Mouse (Mus musculus): ENCODE results near the gene Eif2ak3.
"Not testable (repeated sequence)": the region's sequence is repeated elsewhere in the genome, so short reads cannot be mapped to it uniquely, and the experiment has no call there.

The Eif2ak3 gene

DNA sequence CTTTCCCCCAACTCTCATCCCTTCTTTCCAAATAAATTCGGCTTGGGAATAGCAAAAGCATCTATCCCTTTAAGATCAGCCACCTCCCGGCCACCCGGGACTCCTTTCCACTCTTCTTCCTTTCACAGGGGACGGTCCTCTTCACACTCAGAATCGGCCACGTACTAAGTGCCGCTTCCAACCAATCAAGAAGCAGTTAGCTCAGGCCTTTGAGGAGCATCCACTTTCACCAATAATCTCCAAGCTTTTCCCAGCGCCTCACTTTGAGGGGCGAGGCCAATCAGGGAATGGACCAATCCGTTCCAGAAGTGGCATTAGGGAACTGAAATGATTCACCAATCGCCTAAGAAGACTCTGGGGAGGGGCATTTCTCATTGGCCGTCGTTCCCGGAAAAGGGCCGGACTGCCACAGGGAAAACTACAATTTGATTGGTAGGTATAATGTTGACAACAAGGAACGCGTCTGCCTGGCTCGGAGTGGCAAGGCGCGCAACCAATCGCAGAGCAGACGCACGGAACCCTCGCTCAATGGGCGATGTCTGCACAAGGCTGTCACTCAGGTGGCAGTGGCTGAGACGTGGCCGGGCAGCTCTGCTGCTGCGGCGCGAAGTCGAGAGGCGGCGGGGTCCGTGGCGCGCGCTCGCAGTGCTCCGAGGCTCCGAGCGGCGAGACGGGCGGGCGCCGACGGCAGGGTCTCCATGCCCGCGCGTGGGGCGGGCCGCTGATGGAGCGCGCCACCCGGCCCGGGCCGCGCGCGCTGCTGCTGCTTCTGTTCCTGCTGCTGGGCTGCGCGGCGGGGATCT lies at the start of gene Eif2ak3:
TSS of gene Eif2ak3 (plus strand) at position 514 of the 803 bp plus-strand sequence.
- peak; percentile 100 for DNase-seq

DNA sequence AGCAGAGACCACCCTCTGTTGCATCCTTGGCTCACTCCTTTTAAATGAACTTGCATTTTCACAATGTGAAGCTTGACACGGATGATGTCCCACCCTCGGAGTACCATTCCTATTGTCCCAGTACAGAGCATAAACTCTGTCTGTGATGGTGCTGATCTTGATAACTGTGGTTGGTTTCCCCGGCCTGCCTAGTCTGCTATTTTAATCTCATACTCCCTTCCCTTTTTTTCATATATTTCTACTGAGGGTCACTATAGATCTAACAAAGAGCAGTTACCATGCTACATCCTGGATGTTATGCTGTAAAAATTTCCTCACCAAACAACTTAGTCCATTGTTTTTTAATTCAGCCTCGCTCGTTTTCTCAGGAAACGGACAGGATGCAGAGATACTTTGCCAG lies 47.4 kb upstream of the Eif2ak3 start:
- DNase-seq: no peak

DNA sequence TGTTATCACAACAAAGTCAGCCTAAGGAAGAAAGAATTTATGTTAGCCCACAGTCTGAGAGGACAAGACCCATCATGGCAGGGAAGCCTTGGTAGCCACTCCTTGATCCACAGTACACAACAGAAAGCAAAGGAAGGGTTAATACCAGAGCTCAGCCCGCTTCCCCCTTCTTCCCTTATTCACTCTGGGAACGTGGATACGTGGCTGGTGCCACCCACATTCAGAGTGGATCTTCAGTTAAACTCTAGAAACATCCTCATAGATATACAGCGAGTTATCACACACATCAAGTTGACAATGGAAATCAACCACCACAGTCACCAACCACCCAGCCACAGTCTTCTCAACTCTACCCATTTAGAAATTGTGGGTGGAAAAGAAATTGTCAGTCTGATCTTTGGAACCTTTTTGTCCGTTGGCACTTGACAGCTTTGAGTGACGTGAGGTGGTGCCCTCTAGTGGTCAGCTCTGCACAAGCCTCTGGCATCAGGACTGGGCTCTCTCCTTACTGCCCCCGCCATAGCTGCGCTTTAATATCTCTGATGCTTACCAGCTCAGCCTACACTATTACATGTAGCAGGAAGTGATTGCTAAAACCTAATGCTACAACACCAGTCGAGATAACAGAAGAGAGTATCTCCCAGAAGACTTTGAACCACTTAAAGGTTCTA lies 46.6 kb upstream of the Eif2ak3 start:
- peak; percentile 81 for DNase-seq

DNA sequence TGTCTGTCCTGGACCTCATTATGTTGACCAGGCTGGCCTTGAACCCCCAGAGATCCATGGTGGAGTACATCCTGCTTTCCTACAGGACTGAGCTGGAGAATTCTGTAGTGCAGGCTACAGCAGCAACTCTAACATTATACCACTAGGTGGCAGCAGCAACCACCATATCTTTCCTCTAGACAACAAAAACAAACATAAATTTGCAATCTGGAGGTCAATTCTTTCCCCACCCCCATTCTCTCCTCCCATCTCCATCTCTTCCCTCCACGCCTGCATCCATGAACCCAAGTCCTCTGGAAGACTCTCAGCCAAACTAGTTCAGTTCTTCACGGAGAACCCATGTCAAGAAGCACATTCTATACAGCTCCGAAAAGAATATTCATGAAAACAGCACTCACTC lies 39.7 kb upstream of the Eif2ak3 start:
- DNase-seq: peak; percentile 69

DNA sequence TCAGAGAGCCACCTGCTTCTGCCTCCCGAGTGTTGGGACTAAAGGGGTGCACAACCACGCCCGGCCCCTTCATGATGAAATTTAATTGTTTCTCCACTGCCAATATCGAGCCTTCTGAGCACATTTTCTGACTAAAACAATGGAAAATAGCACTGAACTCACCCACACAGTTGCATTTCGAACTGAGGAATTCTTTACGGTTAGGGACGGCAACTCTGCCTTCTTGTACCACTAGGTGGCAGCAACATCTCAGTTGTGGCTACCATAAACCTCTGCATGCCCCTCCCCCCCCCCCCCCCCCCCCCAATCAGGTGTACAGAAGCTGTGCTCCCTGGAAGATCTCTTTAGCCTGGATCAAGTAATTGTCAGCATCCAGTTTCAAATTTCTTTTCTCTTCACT lies 39.0 kb upstream of the Eif2ak3 start:
- DNase-seq: peak; percentile 82

DNA sequence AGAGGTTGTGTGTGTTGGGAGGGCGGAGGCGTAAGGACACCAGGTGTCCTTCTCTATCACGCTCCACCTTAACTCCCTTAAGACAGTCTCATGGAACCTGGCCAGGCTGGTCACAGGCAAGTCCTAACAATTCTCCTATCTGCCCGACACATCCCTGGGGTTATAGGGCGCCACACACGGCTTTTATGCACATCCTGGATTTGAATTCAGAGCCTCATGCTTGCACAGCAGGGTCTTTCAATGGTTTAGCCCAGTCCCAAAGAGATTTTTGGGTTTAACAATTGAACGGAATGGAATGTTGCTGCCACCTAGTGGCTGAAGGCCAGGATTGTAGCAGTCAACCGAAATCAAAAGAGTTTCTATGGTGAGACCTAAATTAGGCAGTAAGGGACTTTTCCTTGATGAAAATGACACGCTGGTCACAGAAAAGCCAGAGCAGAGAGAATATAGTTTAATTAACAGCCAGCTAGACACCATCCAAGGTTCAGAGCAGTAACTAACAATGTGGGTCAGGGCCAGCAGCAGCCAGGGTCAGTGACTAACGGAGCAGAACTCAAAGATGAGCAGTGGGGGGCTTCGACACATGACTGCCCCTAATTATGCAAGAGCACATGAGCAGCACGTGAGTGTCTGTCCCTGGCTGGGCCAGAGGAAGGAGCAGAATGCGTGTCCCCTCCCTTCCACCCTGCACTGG lies 38.3 kb upstream of the Eif2ak3 start:
- peak; percentile 84 for DNase-seq

DNA sequence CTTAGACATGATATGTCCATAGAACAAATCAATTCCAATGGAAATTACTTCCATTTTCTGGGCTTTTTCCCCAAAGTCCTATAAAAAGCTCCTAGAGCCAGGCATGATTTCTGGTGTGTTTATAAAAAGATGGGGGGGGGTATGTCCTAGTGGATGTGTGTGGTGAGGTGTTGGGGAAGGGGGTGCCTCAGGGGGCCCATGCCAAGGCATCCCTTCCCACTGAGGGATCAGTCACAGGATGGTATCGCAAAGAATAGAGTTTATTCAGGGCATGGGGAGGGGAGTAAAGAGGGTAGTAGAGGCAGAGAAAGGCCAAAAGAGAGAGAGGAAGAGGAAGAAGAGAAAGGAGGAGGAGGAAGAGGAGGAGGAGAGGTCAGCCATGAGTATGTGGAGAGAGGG lies 37.8 kb upstream of the Eif2ak3 start:
- DNase-seq: no peak

DNA sequence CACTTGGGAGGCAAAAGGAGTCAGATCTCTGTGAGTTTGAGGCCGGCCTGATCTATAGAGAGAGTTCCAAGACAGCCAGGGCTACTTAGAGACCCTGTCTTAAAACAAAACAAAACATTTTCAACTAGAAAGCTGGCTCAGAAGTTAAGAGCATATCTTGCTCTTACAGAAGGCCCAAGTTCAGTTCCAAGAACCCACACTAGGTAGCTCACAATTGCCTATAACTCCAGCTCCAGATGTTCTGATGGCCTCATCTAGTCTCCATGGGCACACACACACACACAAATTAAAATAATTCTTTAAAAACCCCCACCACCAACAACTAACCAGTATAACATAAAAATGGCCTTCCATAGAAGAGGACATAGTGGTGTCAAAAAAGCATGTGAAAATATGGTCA lies 33.8 kb upstream of the Eif2ak3 start:
- no peak for DNase-seq

DNA sequence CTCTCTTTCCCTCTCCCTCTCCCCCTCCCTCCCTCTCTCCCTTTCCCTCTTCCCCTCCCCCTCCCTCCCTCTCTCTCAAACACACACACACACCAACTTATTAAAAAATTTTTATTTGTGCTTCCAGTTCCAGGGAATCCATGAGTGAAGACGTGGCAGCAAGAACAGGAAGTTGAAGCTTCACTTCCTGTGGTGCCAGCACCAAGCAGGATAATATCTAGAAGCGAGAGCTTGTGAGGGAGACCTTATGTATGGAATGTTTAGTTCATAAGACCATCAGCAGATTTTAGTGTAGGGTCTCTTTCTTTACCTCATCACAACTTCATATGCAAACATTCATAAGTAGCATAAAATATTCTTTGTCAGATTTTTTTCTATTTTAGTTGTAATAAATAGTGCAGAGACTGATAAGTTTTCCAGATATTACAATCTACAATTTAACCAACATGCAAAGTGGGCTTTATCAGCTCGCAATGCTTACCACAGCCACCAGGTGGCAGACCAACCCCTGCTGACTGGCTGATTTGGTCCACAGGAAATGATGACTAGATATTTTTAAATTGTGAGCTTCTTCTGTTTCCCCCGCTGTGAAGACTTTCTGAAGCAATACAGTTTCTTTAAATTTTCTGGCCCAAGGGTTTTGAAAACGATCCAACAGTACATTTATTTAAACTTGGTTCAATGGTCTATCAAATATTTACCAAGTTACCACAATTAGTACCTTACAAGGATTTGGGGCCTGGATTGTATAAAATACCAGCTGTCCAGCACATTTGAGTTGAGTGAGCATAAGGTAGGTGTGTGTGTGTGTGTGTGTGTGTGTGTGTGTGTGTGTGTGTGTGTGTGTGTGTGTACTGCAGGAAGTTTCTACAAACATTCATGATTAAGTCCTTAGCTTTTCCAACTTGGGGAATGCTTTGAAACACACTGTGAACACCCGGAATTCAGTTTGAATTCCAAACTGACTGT lies 32.5 kb upstream of the Eif2ak3 start:
- peak; percentile 90 for DNase-seq

DNA sequence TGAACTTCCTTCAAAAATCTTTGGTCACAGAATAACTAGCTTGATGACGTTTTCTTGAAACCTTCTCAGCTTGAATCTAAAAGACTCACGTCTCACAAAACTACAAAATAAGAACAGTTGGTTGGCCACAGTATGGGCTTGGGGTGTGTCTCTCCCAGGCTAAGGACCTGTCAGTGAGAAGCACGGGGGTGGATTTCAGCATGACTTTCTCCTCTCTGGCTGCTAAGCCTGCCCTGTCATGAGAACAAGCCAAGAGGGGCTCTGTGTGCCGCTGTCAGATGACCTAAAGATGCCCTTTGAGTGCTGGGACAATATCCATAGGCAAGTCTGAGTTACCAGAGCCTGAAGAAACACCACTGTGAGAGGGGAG lies 31.8 kb upstream of the Eif2ak3 start:
- DNase-seq: peak; percentile 88

DNA sequence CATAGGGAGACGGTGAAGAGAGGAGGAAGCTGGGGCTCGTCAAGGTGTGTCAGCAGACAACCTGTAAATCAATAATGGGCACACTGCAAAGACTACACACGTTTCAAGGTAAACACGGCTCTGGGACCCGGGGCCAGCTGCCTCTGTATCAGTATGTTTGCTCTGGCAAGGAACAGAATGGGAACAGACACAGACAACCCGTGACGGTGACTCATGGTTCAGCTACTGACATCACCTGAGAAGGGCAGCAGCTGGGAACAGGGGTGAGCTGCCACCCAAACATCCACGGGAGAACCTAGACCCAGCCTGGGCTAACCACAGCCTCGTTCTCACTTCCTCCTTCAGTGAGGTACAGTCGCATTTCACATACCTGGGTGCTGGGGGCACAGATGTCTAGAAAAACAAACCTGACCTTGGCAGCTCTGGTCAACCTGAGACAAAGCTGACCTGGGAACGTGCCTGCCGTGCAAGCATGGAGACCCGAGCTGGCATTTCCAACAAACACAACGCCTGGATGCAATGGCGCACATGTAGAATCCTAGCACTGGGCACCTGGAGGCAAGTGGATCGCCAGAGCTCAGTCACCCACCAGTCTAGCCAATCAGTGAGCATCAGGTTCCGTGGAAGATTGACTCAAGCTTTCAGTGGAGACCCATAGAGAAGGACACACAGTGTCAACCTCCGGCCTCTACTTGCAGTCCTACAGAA lies 30.2 kb upstream of the Eif2ak3 start:
- DNase-seq: peak; percentile 72

DNA sequence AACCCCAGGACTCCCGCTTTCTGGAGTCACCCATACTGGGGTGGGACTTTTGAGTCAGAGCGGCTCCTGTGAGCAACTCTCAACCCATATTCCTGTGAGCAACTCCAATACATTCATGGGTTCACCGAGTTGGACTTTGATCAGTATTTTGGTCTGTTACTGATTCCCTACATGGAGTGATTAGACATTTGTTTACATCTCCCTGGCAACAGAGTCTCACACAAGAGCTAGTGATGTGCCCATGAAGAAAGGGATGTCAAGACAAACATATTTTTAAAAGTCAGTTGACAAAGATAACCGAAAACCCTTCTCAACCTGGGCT lies 29.7 kb upstream of the Eif2ak3 start:
- peak; percentile 88 for DNase-seq

DNA sequence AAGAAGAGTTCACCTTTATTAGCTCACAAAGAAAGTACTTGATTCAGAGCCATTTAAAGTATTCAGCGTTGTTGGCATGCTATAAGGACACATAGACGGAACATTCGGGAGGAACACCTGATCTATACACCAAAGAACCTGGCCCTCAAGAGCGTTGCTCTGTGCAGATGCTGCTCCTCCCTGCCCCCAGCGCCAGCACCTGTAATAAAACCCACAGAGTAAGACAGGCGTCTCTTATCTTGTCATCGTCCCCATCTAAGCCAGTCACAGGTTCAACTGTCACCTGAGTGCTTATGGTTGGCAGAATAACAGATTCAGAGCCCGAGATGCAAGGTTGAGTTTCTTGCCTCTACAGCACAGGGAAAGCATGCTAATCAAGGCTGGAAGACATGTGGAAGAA lies 28.8 kb upstream of the Eif2ak3 start:
- DNase-seq: no peak

DNA sequence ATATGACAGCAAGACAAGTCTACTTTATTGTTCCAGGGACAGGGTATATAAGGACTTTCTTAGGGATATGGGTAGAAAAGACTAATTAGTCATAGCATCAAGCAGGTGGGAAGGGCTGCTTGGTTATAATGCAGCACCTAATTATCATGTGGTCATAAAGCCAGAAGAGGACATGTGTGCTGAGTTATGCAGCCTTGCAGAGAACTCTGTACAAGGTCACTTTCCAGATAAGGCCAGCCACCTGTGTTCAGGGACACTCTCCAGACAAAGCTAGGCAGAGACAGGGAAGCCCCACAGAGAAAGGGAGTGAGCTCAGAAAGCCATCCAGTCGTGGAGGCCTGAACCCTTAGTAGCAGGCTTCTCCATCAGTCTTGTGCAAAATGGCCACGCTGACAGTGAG lies 22.7 kb upstream of the Eif2ak3 start:
- no peak for DNase-seq

DNA sequence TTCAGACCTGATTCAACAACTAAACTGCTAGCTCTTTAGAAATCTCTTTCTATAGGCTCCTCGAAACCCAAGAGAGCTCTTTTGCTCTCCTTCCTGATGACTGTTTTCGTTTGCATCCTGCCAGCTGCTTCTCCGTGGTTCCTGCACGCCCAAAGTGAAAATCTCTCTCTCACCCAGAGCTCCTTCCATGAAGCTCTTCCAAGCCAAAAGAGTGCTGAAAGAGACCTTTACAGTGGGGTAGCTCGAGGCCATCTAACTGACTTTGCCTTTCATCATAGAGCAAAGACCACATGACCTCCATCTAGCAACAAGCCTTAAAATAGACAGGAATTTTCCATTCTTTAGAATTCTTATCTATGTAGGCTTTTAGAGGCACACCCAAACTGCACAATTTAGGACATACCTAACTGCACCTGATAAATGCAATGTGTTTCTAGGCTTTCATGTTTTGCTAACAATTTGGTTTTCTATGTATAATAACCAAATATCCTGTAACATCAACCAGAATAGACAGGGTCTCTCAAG lies 21.9 kb upstream of the Eif2ak3 start:
- no peak for DNase-seq

DNA sequence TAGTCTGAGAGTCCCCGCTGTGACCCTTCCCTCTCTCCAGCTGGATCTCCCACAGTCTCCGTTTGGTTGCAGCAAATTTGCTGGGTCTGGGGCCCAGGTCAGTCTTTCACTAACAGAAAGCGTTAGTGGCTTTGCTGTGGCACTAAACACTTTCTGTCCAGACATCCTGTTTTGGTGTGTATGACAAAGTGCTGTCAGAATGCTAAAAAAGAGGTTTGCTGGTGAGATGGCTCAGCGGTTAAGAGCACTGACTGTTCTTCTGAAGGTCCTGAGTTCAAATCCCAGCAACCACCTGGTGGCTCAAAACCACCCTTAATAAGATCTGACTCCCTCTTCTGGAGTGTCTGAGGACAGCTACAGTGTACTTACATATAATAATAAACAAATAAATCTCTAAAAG lies 21.0 kb upstream of the Eif2ak3 start:
- DNase-seq: not testable (repeated sequence)

DNA sequence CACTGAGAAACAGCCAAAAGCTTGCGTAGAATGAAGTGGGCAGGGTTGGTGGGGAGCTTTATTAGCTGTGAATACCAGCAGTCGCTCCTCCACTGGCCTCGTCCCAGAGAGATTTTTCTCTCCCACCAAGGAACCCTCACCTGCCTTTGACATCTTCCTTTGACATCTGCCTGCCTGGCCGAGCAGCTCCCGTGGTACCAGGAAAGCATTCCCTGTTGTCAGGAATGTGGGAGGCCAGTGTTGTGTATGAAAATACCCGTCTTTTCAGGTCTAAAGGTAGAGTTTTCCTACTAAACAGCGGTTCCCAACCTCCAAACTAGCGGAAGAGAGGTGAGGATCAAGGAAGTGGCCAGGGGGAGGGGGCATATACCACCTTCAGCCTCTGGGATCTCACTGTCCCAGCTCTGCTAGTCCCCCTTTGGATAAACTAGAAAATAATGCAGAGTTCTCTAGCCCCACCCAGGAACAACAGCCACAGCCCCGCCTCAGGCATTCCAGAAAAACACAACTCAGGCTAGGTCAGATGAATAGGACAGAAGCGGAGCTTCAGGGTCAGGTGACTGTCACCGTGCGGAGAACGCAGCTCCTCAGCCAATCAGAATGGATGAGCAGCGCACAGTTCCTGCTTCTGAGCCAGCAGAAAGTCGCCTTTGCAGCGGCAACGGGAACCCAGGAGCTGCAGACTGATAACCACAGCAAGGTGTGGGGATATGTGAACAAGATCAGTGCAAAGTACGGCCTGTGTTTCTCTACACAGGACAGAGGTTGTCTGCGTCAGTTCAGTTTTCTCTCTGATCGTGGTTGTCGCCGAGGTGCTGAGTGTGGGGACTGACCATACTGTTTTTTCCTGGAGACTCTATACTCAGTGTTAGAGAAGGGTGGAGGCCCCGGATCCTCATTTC lies 20.0 kb upstream of the Eif2ak3 start:
- peak; percentile 87 for DNase-seq

DNA sequence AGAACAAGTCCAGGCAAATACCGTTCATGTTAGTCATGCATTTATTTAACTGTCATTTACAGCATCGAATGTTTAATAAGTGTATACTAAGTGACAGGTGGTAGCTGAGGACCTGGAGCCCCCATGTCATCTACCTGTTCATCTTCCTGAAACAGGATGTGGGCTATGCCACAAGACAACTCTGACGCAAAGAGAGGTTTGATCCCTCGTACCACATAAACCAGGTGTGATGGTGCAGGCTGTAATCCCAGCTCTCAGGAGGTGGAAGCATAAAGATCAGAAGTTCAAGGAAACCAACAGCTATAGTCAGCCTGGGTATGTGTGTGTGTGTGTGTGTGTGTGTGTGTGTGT lies 19.4 kb upstream of the Eif2ak3 start:
- DNase-seq: no peak

DNA sequence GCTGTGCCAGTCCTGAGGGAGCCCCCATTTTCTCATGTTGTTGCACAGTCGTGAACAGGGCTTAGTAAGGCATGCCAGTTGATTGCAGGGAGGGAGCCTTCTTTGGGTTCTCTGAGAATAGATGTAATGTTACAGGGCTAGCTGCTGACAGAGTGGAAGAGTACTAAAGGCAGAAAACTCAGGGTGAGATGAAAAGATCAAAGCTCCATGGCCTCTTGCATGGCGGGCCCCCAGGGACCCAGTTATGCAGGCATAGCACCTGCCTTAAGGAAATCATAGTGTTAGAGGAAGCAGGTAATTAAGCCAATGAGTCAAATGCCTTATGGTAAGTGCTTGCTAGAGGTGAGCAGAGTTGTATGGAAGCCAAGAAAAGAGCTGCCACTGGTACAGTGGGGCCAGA lies 14.9 kb upstream of the Eif2ak3 start:
- no peak for DNase-seq

DNA sequence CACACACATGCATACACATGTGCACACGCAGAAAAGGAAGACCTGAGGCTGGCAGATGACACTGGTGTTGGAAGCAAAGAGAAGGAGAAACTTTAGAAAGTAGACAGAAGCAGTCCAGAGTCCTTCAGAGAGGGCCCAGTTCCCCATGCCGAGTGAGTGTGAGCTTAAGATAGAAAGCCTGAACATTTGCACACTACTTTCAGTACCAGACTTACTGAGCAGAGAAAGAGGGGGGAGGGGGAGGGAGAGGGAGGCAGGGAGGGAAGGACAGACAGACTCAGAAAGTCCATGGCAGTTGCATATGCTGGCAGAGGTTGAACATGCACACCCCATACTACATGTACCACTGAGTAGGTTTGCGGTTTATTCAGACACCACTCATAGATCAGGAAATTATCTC lies 13.8 kb upstream of the Eif2ak3 start:
- DNase-seq: no peak

Measured in kidney, adult 9 months (tissue).